Mouse (Mus musculus) midbrain, embryonic 15.5 days (tissue): ENCODE measurements at regions not wholly inside any gene's neighbourhood (a gene's known extent, or its start where the extent isn't known, plus 50 kb on each side); places are given as distances from the start of the nearest gene placed in this dataset.

Source experiments
- ATAC-seq: fragments of 200-750 bp; cut with Nextera tagmentation; replicated peaks from 2 replicates; pipeline ENCODE4 v1.8.0; 2017; ENCODE audit warnings: moderate TSS enrichment
- H3K27ac ChIP-seq: fragments of 300-500 bp; sonication (generic); 2 replicates; pipeline ENCODE4 v1.5.1; 2015; ENCODE audit warnings: mild to moderate bottlenecking, inconsistent platforms
- H3K27me3 ChIP-seq: fragments of 300-500 bp; sonication (generic); replicated peaks from 2 replicates; pipeline ENCODE4 v1.6.1; 2015; ENCODE audit warnings: inconsistent platforms
- H3K36me3 ChIP-seq: fragments of 300-500 bp; sonication (generic); replicated peaks from 2 replicates; pipeline ENCODE4 v1.6.1; 2015; ENCODE audit warnings: inconsistent platforms
- H3K4me1 ChIP-seq: fragments of 300-500 bp; sonication (generic); 2 replicates; pipeline ENCODE4 v1.6.1; 2015; ENCODE audit warnings: inconsistent platforms
- H3K4me2 ChIP-seq: fragments of 300-500 bp; sonication (generic); 2 replicates; pipeline ENCODE4 v1.6.1; 2015; ENCODE audit warnings: inconsistent platforms, mild to moderate bottlenecking, moderate library complexity
- H3K4me3 ChIP-seq: fragments of 300-500 bp; sonication (generic); 2 replicates; pipeline ENCODE4 v1.5.1; 2015; ENCODE audit warnings: mild to moderate bottlenecking, inconsistent platforms
- H3K9ac ChIP-seq: fragments of 300-500 bp; sonication (generic); 2 replicates; pipeline ENCODE4 v1.6.1; 2015; ENCODE audit warnings: mild to moderate bottlenecking, inconsistent platforms
- H3K9me3 ChIP-seq: fragments of 300-500 bp; sonication (generic); 2 replicates; pipeline ENCODE4 v1.6.1; 2016; ENCODE audit warnings: inconsistent platforms
- WGBS: fragments of 180-500 bp; shearing (Covaris S2); methylation state at CpG from one replicate; pipeline ENCODE4 v1.1.7; 2015; ENCODE audit warnings: mixed read lengths; 5-methylcytosine and 5-hydroxymethylcytosine counted together

DNA sequence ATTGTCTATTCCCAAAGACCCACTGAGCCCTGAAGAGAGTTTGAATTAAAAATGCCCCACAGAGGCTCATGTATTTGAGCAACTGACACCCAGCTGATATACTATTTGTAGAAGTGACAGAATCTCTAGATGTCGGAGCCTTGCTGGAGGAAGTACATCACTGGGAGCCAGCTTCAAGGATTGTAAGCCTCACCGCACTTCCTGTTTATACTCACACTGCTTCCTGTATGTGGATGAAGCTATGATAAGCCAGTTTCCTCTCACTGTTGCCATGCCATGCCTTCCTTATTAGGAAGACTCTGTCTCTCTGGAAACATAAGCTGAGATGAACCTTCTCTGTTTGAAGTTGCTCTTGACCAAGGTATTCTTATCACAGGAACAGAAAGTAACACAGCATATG lies 251.8 kb upstream of the Pabpc6 start:
- ATAC-seq: no peak

DNA sequence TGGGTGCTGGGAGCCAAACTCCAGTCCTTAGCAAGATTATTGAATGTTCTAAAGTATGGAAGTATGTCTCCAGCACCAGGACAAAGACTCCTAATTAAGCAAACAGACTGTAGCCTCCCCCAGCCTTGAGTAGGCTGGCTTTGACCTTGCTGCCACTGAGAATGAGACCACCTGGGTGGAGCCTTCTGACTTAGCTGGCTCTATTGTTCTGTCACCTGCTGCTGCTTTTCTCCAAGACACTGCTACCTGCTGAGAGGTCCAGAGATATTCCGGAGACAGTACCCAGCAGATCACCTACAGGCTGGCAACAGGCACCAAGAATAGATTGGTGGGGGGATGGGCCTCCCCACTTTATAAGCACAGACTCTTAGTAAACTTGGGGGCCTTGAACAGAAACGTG lies 247.5 kb upstream of the Pabpc6 start:
- no peaks in the 10 kb centered on the region for H3K9me3 ChIP-seq
- H3K27ac ChIP-seq: no peak overlapping the region
- ATAC-seq: no peak
- H3K4me2 ChIP-seq: no peak overlapping the region
- no peak overlapping the region for H3K4me3 ChIP-seq
- no peaks in the 10 kb centered on the region; the same call in 1 of the 2 replicates for H3K4me1 ChIP-seq
- no peaks in the 10 kb centered on the region for H3K36me3 ChIP-seq
- no peaks in the 10 kb centered on the region for H3K27me3 ChIP-seq
- no peak overlapping the region for H3K9ac ChIP-seq
- WGBS: 16% methylated on average over 2 of the region's 2 CpGs

More for the DNA sequence above, 251.8 kb upstream of the Pabpc6 start:
- 92% methylated on average over 2 of the region's 2 CpGs for WGBS
- H3K9me3 ChIP-seq: no peaks in the 10 kb centered on the region
- no peak overlapping the region for H3K9ac ChIP-seq
- H3K4me3 ChIP-seq: no peak overlapping the region
- H3K4me1 ChIP-seq: no peaks in the 10 kb centered on the region
- no peak overlapping the region for H3K4me2 ChIP-seq
- H3K27me3 ChIP-seq: no peaks in the 10 kb centered on the region
- H3K27ac ChIP-seq: no peak overlapping the region
- H3K36me3 ChIP-seq: no peaks in the 10 kb centered on the region

DNA sequence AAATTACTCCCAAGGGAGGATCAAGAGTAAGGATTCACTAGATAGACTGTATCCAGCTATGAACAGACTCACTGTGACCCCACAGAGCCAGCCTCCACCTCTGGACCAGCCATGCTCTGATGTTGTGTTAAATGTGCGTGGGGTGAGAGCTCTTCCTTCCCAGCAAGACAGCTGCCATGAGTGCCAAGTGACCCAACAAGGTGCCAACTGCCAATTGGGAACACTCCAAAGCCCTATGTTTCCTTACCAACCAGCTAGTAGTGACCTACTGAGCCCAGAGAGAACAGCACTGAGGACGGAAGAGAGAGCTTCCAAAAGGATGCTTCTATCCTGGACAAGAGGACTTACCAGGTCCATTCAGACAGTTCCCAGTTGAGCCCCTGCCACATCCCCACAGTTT lies 241.3 kb upstream of the Pabpc6 start:
- WGBS: 84% methylated on average over 2 of the region's 2 CpGs

DNA sequence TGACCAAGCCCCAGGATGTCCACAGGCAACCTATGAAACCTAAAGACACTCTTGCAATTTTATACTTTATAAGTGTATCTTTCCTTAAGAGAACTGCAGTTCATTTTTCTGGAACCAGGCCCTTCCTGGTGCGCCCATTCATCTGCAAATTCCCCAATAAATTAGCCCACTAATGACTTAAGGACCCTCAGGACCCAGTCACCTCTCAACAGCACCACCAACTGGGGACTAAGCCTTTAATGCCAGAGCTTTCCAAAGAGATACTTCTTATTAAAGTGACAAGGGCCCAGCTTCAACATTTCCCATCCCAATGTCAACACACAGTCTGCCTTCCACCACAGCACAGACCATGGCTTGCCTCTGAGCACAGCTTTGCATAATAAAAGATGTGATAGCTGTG lies 237.6 kb upstream of the Pabpc6 start:
- no peak for ATAC-seq
- Histone ChIP-seq H3K27me3 (no peaks in the 10 kb centered on the region), H3K4me3 (no peak overlapping the region), H3K27ac (peak overlapping the region; percentile 82; the same call in 1 of the 2 replicates), H3K9me3 (no peaks in the 10 kb centered on the region), H3K9ac (no peak overlapping the region), H3K4me2 (no peak overlapping the region), H3K36me3 (no peaks in the 10 kb centered on the region), H3K4me1 (peaks cover 34% of the 10 kb centered on the region)
- WGBS: 48% methylated on average over 1 of the region's 1 CpGs

More for the DNA sequence above, 241.3 kb upstream of the Pabpc6 start:
- Histone ChIP-seq H3K4me3 (no peak overlapping the region), H3K4me2 (no peak overlapping the region), H3K27ac (no peak overlapping the region), H3K4me1 (peaks cover 13% of the 10 kb centered on the region), H3K27me3 (no peaks in the 10 kb centered on the region), H3K36me3 (no peaks in the 10 kb centered on the region), H3K9ac (no peak overlapping the region), H3K9me3 (no peaks in the 10 kb centered on the region)
- ATAC-seq: no peak

DNA sequence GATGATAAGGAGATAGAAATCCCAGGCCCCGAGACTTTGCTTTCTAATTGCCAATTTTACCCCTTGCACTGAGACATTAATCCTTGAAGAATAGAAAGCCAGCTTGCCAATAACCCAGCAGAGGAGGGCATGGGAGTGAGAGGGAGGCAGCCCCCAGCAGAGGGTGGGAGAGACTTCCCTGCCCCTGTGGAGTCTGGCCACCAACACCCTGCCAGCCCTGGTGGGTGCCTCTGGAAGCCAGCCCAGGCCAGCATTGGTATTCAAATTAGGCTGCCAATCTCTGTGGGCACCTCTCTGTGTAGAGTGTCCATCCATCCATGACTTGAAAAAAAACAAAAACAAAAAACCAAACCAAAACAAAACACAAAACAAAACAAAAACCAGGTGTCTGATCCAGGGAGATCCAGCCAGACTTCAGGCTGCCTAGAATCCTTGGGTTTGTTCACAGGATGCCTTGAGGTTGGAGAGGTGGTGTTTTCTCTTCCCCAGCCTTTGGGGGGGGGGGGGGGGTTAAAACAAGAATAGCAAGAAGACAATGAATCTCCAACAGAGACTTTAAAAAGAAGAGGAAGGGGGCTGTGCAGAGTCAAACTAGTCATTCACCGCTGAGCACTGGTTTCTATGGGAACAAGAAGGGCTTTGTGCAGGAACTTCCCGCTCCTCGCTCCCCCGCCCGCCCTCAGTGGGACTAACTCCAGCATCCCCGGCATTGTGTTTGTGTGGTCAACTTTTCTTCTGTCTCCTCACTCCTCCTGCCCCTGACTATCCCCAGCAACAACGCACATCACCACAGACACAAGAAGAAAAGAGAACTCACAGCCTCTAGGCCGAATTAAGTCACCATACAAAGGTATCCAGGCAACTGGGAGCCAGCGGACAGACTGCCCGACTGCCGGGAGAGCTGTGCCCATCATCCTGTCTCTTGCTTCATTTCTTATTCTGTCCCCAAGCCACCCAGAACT lies 236.3 kb upstream of the Pabpc6 start:
- no peak overlapping the region for H3K9ac ChIP-seq
- H3K4me3 ChIP-seq: peak overlapping the region; percentile 21
- peak overlapping the region; percentile 51 for H3K4me2 ChIP-seq

DNA sequence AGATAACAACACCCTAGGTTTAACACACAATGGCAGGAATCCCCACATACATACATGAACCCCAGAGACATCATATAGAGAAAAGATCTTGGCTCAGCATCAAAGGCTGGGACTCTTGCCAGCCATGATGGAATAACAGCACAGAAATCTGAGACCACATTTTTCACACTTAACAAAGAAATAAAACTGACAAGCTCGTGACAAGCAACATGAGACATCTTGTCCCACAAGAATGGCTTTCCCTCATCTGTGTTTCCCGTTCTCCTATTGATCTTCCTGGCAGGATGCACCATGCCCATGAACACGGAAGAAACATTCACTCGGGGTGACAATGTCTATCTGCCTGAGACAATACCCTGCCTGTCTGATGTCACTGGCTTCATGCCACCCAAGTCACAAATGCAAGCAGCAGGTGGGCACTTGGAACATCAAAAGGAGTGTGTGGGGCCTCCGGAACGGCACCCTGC lies 235.0 kb upstream of the Pabpc6 start:
- ATAC-seq: peak; percentile 34; the same call in 1 of the 2 replicates

More for the DNA sequence above, 236.3 kb upstream of the Pabpc6 start:
- H3K4me1 ChIP-seq: peaks cover 34% of the 10 kb centered on the region
- H3K27ac ChIP-seq: peak overlapping the region; percentile 82
- no peaks in the 10 kb centered on the region for H3K9me3 ChIP-seq
- H3K27me3 ChIP-seq: no peaks in the 10 kb centered on the region
- H3K36me3 ChIP-seq: no peaks in the 10 kb centered on the region
- WGBS: 2% methylated on average over 12 of the region's 12 CpGs
- peak; percentile 89 for ATAC-seq

DNA sequence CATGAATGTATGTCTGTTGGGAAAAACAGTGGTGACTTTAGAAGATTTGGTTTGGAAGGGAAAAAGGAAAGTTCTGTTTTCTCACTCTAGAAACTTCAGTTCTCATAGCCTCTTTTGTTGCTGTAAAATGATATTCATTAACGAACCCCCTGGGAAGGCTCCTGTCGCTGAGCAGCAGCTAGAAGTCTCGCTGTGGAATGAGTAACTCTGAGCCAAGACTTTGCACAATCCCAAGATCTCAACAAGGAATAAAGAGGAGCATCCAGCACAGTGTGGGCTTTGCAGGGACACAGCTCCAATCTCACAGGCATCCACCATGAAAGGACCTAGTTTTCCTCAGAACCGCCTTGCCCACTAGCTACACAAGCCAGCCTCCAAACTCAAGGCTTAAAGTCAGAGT lies 233.8 kb upstream of the Pabpc6 start:
- ATAC-seq: no peak
- Histone ChIP-seq H3K4me3 (no peak overlapping the region), H3K36me3 (no peaks in the 10 kb centered on the region), H3K27ac (peak overlapping the region; percentile 82), H3K9ac (no peak overlapping the region), H3K4me2 (no peak overlapping the region), H3K27me3 (no peaks in the 10 kb centered on the region), H3K4me1 (peaks cover 34% of the 10 kb centered on the region), H3K9me3 (no peaks in the 10 kb centered on the region)
- 42% methylated on average over 4 of the region's 4 CpGs for WGBS

More for the DNA sequence above, 235.0 kb upstream of the Pabpc6 start:
- 5% methylated on average over 6 of the region's 6 CpGs for WGBS
- Histone ChIP-seq H3K9me3 (no peaks in the 10 kb centered on the region), H3K4me2 (peak overlapping the region; percentile 4; the same call in 1 of the 2 replicates), H3K36me3 (no peaks in the 10 kb centered on the region), H3K27me3 (no peaks in the 10 kb centered on the region), H3K4me3 (no peak overlapping the region), H3K9ac (no peak overlapping the region), H3K27ac (peak overlapping the region; percentile 82), H3K4me1 (peaks cover 34% of the 10 kb centered on the region)

DNA sequence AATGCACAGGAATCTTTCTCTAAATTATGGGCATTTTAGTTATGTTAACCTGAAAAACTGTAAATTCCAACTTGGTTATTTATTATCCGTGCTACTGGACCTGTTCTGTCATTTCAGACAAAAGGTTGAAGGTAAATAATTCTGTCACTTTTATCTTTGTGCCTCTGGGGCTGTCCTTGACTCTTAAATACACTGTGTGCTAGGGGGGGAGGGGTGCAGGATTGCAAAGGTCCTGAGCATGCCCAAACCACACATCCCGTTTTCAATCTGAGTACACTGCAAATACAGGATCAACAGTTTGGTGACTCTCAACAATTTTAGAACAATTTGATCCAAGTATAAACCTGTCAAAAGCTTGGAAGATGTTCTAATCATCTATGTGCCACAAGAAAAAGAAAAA lies 227.4 kb upstream of the Pabpc6 start:
- Histone ChIP-seq H3K4me3 (no peak overlapping the region), H3K36me3 (no peaks in the 10 kb centered on the region), H3K9ac (no peak overlapping the region), H3K9me3 (no peaks in the 10 kb centered on the region), H3K4me2 (no peak overlapping the region), H3K27ac (no peak overlapping the region), H3K4me1 (peaks cover 7% of the 10 kb centered on the region; the same call in 1 of the 2 replicates), H3K27me3 (no peaks in the 10 kb centered on the region)
- ATAC-seq: no peak
- WGBS: 55% methylated on average over 2 of the region's 2 CpGs

DNA sequence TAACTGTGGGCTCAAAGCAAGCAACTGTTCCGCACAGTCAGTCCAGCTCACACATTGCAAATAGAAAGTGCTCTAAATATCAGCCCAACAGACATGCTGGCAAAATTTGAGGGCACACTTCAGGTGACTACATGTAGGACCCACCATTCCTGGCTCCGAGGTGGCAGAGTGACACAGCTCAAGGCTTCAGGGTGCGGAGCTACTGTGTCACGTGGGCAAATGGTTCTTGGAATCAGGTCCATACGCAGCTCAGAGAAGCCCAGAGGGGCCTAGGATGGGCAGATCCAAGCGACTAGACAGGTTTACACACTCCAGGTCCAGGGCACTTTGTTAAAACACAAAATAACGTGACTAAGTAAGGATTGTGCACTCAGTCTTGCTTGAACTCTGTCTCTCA lies 226.2 kb upstream of the Pabpc6 start:
- 91% methylated on average over 7 of the region's 7 CpGs for WGBS
- no peaks in the 10 kb centered on the region for H3K9me3 ChIP-seq
- no peak overlapping the region for H3K4me3 ChIP-seq
- ATAC-seq: no peak
- peaks cover 7% of the 10 kb centered on the region; the same call in 1 of the 2 replicates for H3K4me1 ChIP-seq
- H3K27ac ChIP-seq: no peak overlapping the region
- no peak overlapping the region for H3K4me2 ChIP-seq
- no peak overlapping the region for H3K9ac ChIP-seq
- H3K36me3 ChIP-seq: no peaks in the 10 kb centered on the region
- H3K27me3 ChIP-seq: no peaks in the 10 kb centered on the region

DNA sequence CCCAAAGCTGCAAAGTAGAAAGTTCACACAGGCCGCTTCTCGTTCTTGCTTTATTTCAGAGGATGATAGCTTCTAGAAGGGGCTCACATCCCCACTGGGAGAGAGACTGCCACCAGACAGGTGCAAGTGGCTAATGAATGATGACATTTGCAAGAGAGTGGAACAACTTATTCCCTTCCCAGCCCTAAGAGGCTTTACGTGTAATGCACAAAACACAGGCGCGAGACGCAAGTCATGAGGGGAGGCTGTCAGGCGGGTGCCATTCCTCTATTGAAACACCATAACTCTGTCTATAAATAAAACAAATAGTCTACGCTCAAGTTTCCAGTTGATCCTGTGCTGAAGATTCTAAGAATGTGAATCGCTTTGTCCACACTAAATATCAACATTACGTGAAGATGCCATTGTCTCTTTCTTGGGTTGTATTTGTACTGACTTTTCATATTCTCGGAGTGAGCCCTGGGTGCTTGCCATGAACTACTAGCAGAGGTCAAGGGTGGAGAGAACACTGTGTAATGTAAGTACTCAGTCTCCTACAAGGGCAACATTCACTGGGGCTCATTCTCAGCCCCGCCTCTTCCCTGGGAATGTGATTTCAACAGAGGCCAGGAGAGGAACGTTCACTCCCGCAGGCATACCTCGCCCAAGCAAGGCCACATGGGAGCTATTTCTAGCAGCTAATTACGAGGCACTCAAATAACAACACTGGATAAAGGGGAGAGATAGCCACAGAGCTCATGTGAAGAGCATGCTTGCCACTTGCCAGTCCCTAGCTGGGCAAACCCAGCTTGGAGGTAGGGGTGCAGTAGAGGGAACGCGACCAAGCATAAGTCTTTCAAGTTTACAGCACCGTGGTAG lies 225.5 kb upstream of the Pabpc6 start:
- H3K9me3 ChIP-seq: no peaks in the 10 kb centered on the region
- H3K4me3 ChIP-seq: no peak overlapping the region
- no peak overlapping the region for H3K9ac ChIP-seq
- WGBS: 67% methylated on average over 19 of the region's 19 CpGs
- no peak overlapping the region for H3K4me2 ChIP-seq
- ATAC-seq: no peak
- H3K4me1 ChIP-seq: peaks cover 7% of the 10 kb centered on the region; the same call in 1 of the 2 replicates
- H3K27ac ChIP-seq: no peak overlapping the region
- no peaks in the 10 kb centered on the region for H3K27me3 ChIP-seq
- H3K36me3 ChIP-seq: no peaks in the 10 kb centered on the region

DNA sequence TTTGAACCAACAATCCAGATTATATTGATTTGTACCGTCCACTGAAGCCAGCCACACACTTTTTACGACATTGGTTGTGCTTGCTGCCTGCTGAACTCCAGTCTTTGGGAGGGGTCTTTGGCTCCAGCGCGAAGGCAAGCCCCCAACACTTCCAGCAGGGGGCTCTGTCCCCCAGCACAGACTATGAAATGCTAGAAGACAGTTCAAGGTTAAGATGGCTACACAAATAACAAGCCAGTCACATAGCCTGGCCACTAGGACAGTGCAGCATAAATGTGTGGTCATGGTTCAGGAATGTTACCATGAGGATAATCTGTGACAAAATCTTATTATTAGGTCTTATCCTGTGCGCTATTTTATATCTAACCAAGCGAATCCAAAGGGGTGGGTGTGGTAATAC lies 224.4 kb upstream of the Pabpc6 start:
- Histone ChIP-seq H3K9ac (no peak overlapping the region), H3K4me2 (no peak overlapping the region), H3K27ac (no peak overlapping the region), H3K4me3 (no peak overlapping the region), H3K36me3 (no peaks in the 10 kb centered on the region), H3K4me1 (peaks cover 9% of the 10 kb centered on the region; the same call in 1 of the 2 replicates), H3K9me3 (no peaks in the 10 kb centered on the region), H3K27me3 (no peaks in the 10 kb centered on the region)
- WGBS: 45% methylated on average over 6 of the region's 6 CpGs
- no peak; the same call in 1 of the 2 replicates for ATAC-seq

DNA sequence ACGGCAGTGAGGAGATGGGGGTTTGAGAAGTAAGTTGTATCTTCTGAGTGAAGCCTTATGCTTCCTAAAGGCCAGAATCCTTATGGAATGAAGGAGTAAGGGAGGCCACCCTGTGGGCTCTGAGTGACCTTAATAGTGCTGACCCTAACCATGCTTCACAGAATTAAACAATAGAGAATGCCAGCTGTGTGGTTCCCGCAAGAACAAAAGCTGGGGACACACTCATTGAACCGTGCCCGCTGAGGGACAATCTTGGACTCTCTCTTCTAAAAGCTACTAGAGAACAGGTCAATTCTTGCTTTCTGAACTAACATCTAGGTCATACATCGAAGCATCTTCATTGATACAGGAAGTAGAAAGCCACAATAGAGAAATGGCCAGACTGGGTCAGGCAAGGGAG lies 223.3 kb upstream of the Pabpc6 start:
- H3K27ac ChIP-seq: no peak overlapping the region
- ATAC-seq: no peak
- 34% methylated on average over 5 of the region's 5 CpGs for WGBS

More for the DNA sequence above, 223.3 kb upstream of the Pabpc6 start:
- Histone ChIP-seq H3K4me2 (no peak overlapping the region), H3K27me3 (no peaks in the 10 kb centered on the region), H3K4me3 (no peak overlapping the region), H3K36me3 (no peaks in the 10 kb centered on the region), H3K9ac (no peak overlapping the region), H3K9me3 (no peaks in the 10 kb centered on the region), H3K4me1 (peaks cover 18% of the 10 kb centered on the region)
